ENCODE assay signal across 23 mouse cellular contexts in the genomic region with DNA sequence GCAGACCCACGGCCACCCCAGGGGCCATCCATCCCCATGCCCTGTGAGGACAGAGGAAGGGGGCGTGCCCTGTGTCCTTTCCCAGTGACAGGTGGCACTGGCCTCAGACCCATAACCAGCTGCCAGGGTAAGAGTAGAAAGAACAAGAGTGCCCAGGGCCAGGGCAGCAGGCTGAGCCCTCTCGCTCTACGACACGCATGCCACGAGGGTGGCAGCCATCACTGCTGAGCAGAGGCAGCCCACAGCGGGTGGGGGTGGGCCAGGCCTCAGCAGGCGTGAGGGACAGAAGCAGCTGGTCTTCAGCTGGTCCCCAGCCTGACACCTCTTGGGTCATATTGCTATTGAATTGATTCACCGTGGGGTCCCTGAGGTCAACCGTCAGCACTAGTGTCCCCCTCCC. TPM values are rescaled to one million over a fixed set of nuclear protein-coding genes. Genes with fewer than 3 reads are reported as not detected.
DNase-seq lines count a peak whose midpoint lies in the region; ATAC-seq and TF ChIP-seq lines count a peak whose summit lies in the region.
"Had no signal": no experiment of that assay in that cellular context is flagged by ENCODE, and none has a peak within 500 bp of the region (broad histone marks: within the 10 kb centered on the region; RNA-seq: fewer than 3 reads in every experiment).

No protein-coding gene starts in this region.

- no peak overlapping the region for H3K4me3 ChIP-seq in heart, adult 2 months
- peak overlapping the region; percentile 4; the same call in 1 of the 2 replicates for H3K4me3 ChIP-seq in hindbrain, embryonic 13.5 days
- no peak overlapping the region for H3K4me3 ChIP-seq in hindbrain, embryonic 11.5 days (ENCODE audit: low read depth, low read length)
- H3K4me3 ChIP-seq in C2C12 (ENCODE audit: insufficient read depth, poor library complexity, severe bottlenecking) (no peak overlapping the region), myocyte (no peak overlapping the region)

- H3K79me3 ChIP-seq in C2C12 (ENCODE audit: low read depth), result no peaks in the 10 kb centered on the region

- no peaks in the 10 kb centered on the region for H3K79me2 ChIP-seq in heart, adult 2 months (replicated peaks; ENCODE audit: control insufficient read depth, insufficient read depth, low read length)
- H3K79me2 ChIP-seq in C2C12 (ENCODE audit: control insufficient read depth, insufficient read depth) (no peaks in the 10 kb centered on the region), myocyte (ENCODE audit: control insufficient read depth, insufficient read depth) (no peaks in the 10 kb centered on the region)

- H3ac ChIP-seq in C2C12 (ENCODE audit: control insufficient read depth, insufficient read length, low read depth) (no peak overlapping the region), myocyte (ENCODE audit: control insufficient read depth, insufficient read length) (no peak overlapping the region)

- DNase-seq in heart, adult 11 months, result peak; percentile 91
- DNase-seq in heart, adult 2 months, result no peak
- DNase-seq in hindbrain, embryonic 11.5 days (ENCODE audit: low spot score), result no peak
- no peak for DNase-seq in adipocyte (ENCODE audit: low spot score)
- DNase-seq in embryo, embryonic 9.5 days (ENCODE audit: extremely low spot score), result no peak
- DNase-seq: adrenal gland, adult 2 months; adrenal gland, adult 8-10 months; adrenal gland, postnatal 10 days; adrenal gland, postnatal 14 days; adrenal gland, postnatal 25 days; adrenal gland, postnatal 36 days; B cell, adult 2 months; cerebellum, adult 11 months; cerebellum, adult 11-12 months; cerebellum, adult 18-20 months; cerebellum, adult 2 months had no signal

- H3K36me3 ChIP-seq in heart, adult 2 months (ENCODE audit: control insufficient read depth, insufficient read depth, low read length), result no peaks in the 10 kb centered on the region
- H3K36me3 ChIP-seq in hindbrain, embryonic 13.5 days, result peaks cover 58% of the 10 kb centered on the region
- peaks cover 14% of the 10 kb centered on the region for H3K36me3 ChIP-seq in hindbrain, embryonic 11.5 days (ENCODE audit: control insufficient read depth, insufficient read depth, low read length)
- peaks cover 48% of the 10 kb centered on the region for H3K36me3 ChIP-seq in C2C12 (ENCODE audit: control insufficient read depth, insufficient read depth)
- H3K36me3 ChIP-seq in myocyte (ENCODE audit: control insufficient read depth, insufficient read depth), result no peaks in the 10 kb centered on the region

- intact Hi-C loops in heart, adult 2 months (cut with DNase I), result no loop called here

- no peak overlapping the region for H3K4me2 ChIP-seq in hindbrain, embryonic 13.5 days
- no peak overlapping the region for H3K4me2 ChIP-seq in hindbrain, embryonic 11.5 days (replicated peaks; ENCODE audit: low read depth, low read length)
- H3K4me2 ChIP-seq in myocyte (ENCODE audit: low read depth), result no peak overlapping the region

- peaks cover 3% of the 10 kb centered on the region; the same call in 1 of the 2 replicates for H3K4me1 ChIP-seq in heart, adult 2 months (ENCODE audit: control insufficient read depth, insufficient read depth, low read length)
- peaks cover 21% of the 10 kb centered on the region for H3K4me1 ChIP-seq in hindbrain, embryonic 13.5 days (replicated peaks)
- H3K4me1 ChIP-seq in hindbrain, embryonic 11.5 days (replicated peaks; ENCODE audit: control insufficient read depth, insufficient read depth, low read length), result no peaks in the 10 kb centered on the region; the same call in 1 of the 2 replicates

- 92% methylated on average over 10 of the region's 10 CpGs for WGBS in heart, adult 2 months
- 87% methylated on average over 10 of the region's 10 CpGs for WGBS in hindbrain, embryonic 13.5 days
- 75% methylated on average over 9 of the region's 10 CpGs for WGBS in hindbrain, embryonic 11.5 days

- TF ChIP-seq POLR2A in heart, adult 2 months (IDR thresholded peaks at IDR 0.05; ENCODE audit: insufficient read depth, low read depth, low read length), result no peak
- no peak for TF ChIP-seq POLR2A in myocyte (IDR thresholded peaks at IDR 0.05; ENCODE audit: insufficient read length, low read depth)

- no peak for ATAC-seq in hindbrain, embryonic 13.5 days (ENCODE audit: low FRiP score)
- ATAC-seq in hindbrain, embryonic 11.5 days (ENCODE audit: low FRiP score), result no peak
- ATAC-seq: activated CD4-positive, CD25-positive, alpha-beta regulatory T cell, adult 4 months; CD4-positive, CD25-positive, alpha-beta regulatory T cell, adult 4 months; Patski had no signal

- no peaks in the 10 kb centered on the region for H3K9me3 ChIP-seq in hindbrain, embryonic 13.5 days
- H3K9me3 ChIP-seq in hindbrain, embryonic 11.5 days (ENCODE audit: control insufficient read depth, low read length), result no peaks in the 10 kb centered on the region
- H3K9me3 ChIP-seq: G1E had no signal

- no peak overlapping the region for H3K9ac ChIP-seq in heart, adult 2 months (ENCODE audit: low read depth, low read length)
- no peak overlapping the region for H3K9ac ChIP-seq in hindbrain, embryonic 13.5 days
- H3K9ac ChIP-seq in hindbrain, embryonic 11.5 days (ENCODE audit: low read depth, low read length), result no peak overlapping the region

- H3K27ac ChIP-seq in heart, adult 2 months, result no peak overlapping the region
- no peak overlapping the region for H3K27ac ChIP-seq in hindbrain, embryonic 13.5 days
- no peak overlapping the region for H3K27ac ChIP-seq in hindbrain, embryonic 11.5 days (ENCODE audit: low read depth, low read length)

- no peak for TF ChIP-seq EP300 in heart, adult 2 months (IDR thresholded peaks at IDR 0.05; ENCODE audit: insufficient read depth, low read depth, low read length)

- no peaks in the 10 kb centered on the region for H3K27me3 ChIP-seq in heart, adult 2 months (ENCODE audit: control insufficient read depth, insufficient read depth, low read length)
- no peaks in the 10 kb centered on the region for H3K27me3 ChIP-seq in hindbrain, embryonic 13.5 days
- H3K27me3 ChIP-seq in hindbrain, embryonic 11.5 days (ENCODE audit: control insufficient read depth, insufficient read depth, low read length), result peaks cover 1% of the 10 kb centered on the region; the same call in 1 of the 2 replicates
- H3K27me3 ChIP-seq in C2C12 (ENCODE audit: control insufficient read depth, insufficient read depth, insufficient read length) (peaks cover 9% of the 10 kb centered on the region), myocyte (ENCODE audit: control insufficient read depth, insufficient read depth, insufficient read length) (peaks cover 10% of the 10 kb centered on the region)
- H3K27me3 ChIP-seq: Patski had no signal

- no peak for TF ChIP-seq CTCF in heart, adult 2 months (IDR thresholded peaks at IDR 0.05)
- TF ChIP-seq CTCF in C2C12 (IDR thresholded peaks at IDR 0.05; ENCODE audit: control insufficient read depth, insufficient read depth, insufficient read length), result no peak

TF ChIP-seq in C2C12, 6 proteins besides CTCF, POLR2A, EP300 and RAD21:
- TF ChIP-seq CEBPB (IDR thresholded peaks at IDR 0.05; ENCODE audit: low read depth), result no peak
- peak; percentile 26 for TF ChIP-seq MYOD1 (IDR thresholded peaks at IDR 0.05; ENCODE audit: control insufficient read depth, insufficient read length, low read depth)
- TF ChIP-seq MAX (IDR thresholded peaks at IDR 0.05), result no peak
- TF ChIP-seq MYOG (IDR thresholded peaks at IDR 0.05; ENCODE audit: control insufficient read depth, extremely low read depth, insufficient read length), result no peak
TF ChIP-seq in C2C12: peak in this region for 1.

TF ChIP-seq in myocyte, 11 proteins besides CTCF, POLR2A, EP300 and RAD21 (continues in another document):
- TF ChIP-seq POLR2AphosphoS2 (IDR thresholded peaks at IDR 0.05; ENCODE audit: insufficient read length, low read depth) (no peak), TCF3 (IDR thresholded peaks at IDR 0.05; ENCODE audit: insufficient read length, low read depth) (peak; percentile 39), MYOG (IDR thresholded peaks at IDR 0.05; ENCODE audit: control insufficient read depth in 1 of 3, insufficient read depth in 1 of 3, insufficient read length in 2 of 3, low read depth in 2 of 3) (peak in 2 of 3 experiments; percentile 58 to 72)

RNA-seq across cellular contexts. Expression of a gene that starts 4.0 kb away (rescaled TPM):
- under 1 TPM in 1 of 2 experiments, not detected in 1; 0.16 TPM for total RNA-seq in heart, adult 2 months (2021)
- 0.39 and 0.73 TPM in 2 replicates for polyA plus RNA-seq in heart, adult 2 months (2012; rRNA removed)
- polyA plus RNA-seq in hindbrain, embryonic 13.5 days (2015; fragmentation: Nextera tagmentation; extraction: Ambion mirVana), result 61.3 and 69.0 TPM in 2 replicates
- polyA plus RNA-seq in hindbrain, embryonic 11.5 days (2014; fragmentation: Nextera tagmentation; extraction: Ambion mirVana), result 12.7 and 13.7 TPM in 2 replicates
- polyA plus RNA-seq in C2C12 (2012; fragmentation: generic; extraction: Trizol) (1.0 TPM), myocyte (2012; fragmentation: generic; extraction: Trizol) (0.37 TPM)

RNA-seq across cellular contexts. Expression of a gene that starts 9.7 kb away (rescaled TPM):
- 10 to 100 TPM; 68.6 to 74.2 TPM for total RNA-seq in heart, adult 2 months (2021)
- 107 and 116 TPM in 2 replicates for polyA plus RNA-seq in heart, adult 2 months (2012; rRNA removed)
- 56.0 and 62.1 TPM in 2 replicates for polyA plus RNA-seq in hindbrain, embryonic 13.5 days (2015; fragmentation: Nextera tagmentation; extraction: Ambion mirVana)
- polyA plus RNA-seq in hindbrain, embryonic 11.5 days (2014; fragmentation: Nextera tagmentation; extraction: Ambion mirVana), result 43.5 and 46.9 TPM in 2 replicates
- polyA plus RNA-seq in C2C12 (2012; fragmentation: generic; extraction: Trizol) (122 TPM), myocyte (2012; fragmentation: generic; extraction: Trizol) (153 TPM)

RNA-seq across cellular contexts. Expression of a gene that starts 13.4 kb away (rescaled TPM):
- total RNA-seq in heart, adult 2 months (2021), result 1 to 10 TPM in 1 of 2 experiments, under 1 TPM in 1; 0.81 to 1.1 TPM
- 2.0 and 3.1 TPM in 2 replicates for polyA plus RNA-seq in heart, adult 2 months (2012; rRNA removed)
- 0.93 and 0.95 TPM in 2 replicates for polyA plus RNA-seq in hindbrain, embryonic 13.5 days (2015; fragmentation: Nextera tagmentation; extraction: Ambion mirVana)
- polyA plus RNA-seq in hindbrain, embryonic 11.5 days (2014; fragmentation: Nextera tagmentation; extraction: Ambion mirVana), result 0.15 and 0.24 TPM in 2 replicates
- polyA plus RNA-seq in C2C12 (2012; fragmentation: generic; extraction: Trizol), result 0.02 TPM
- polyA plus RNA-seq in myocyte (2012; fragmentation: generic; extraction: Trizol), result not detected

RNA-seq across cellular contexts. Expression of a gene that starts 31.1 kb away (rescaled TPM):
- 100 to 1,000 TPM in 1 of 2 experiments, 10 to 100 TPM in 1; 94.2 to 104 TPM for total RNA-seq in heart, adult 2 months (2021)
- 59.9 and 80.1 TPM in 2 replicates for polyA plus RNA-seq in heart, adult 2 months (2012; rRNA removed)
- polyA plus RNA-seq in hindbrain, embryonic 13.5 days (2015; fragmentation: Nextera tagmentation; extraction: Ambion mirVana), result 21.3 and 22.4 TPM in 2 replicates
- polyA plus RNA-seq in hindbrain, embryonic 11.5 days (2014; fragmentation: Nextera tagmentation; extraction: Ambion mirVana), result 10.9 and 11.9 TPM in 2 replicates
- polyA plus RNA-seq in C2C12 (2012; fragmentation: generic; extraction: Trizol), result 86.7 TPM
- 115 TPM for polyA plus RNA-seq in myocyte (2012; fragmentation: generic; extraction: Trizol)

RNA-seq across cellular contexts. Expression of a gene that starts 37.5 kb away (rescaled TPM):
- 1 to 10 TPM; 1.1 to 1.5 TPM for total RNA-seq in heart, adult 2 months (2021)
- polyA plus RNA-seq in heart, adult 2 months (2012; rRNA removed), result 1.1 and 1.2 TPM in 2 replicates
- 1.2 and 1.7 TPM in 2 replicates for polyA plus RNA-seq in hindbrain, embryonic 13.5 days (2015; fragmentation: Nextera tagmentation; extraction: Ambion mirVana)
- 0.56 and 0.66 TPM in 2 replicates for polyA plus RNA-seq in hindbrain, embryonic 11.5 days (2014; fragmentation: Nextera tagmentation; extraction: Ambion mirVana)
- polyA plus RNA-seq in C2C12 (2012; fragmentation: generic; extraction: Trizol) (0.16 TPM), myocyte (2012; fragmentation: generic; extraction: Trizol) (not detected)
- polyA plus RNA-seq: Patski had no signal
